Mouse (Mus musculus) megakaryocyte-erythroid progenitor cell, adult 5-6 weeks (primary cell): ENCODE results near the gene C1qbp. TPM values are rescaled to one million over a fixed set of nuclear protein-coding genes. Genes with fewer than 3 reads are reported as not detected.

Experiments used
- ATAC-seq: replicated peaks from 2 replicates; pipeline ENCODE4 v1.8.0; 2016; ENCODE audit warnings: mild to moderate bottlenecking, inconsistent platforms; ENCODE audit not compliant: severe bottlenecking, poor library complexity, low FRiP score, low TSS enrichment
- total RNA-seq, 2 experiments: library from RNA; stranded (forward) in 1 of 2; stranded (reverse) in 1 of 2; fragments of 200-1000, 215-1000 nt in 1 of 2; fragments of >200 nt in 1 of 2; fragmentation: Nextera tagmentation in 1 of 2; gene quantifications; 2 replicates each; pipeline ENCODE4 v1.2.3; 2014 to 2017

Gene C1qbp
- total RNA-seq (2014; fragmentation: Nextera tagmentation) (583 and 631 TPM in 2 replicates), total RNA-seq (2017) (97.5 and 154 TPM in 2 replicates)

DNA sequence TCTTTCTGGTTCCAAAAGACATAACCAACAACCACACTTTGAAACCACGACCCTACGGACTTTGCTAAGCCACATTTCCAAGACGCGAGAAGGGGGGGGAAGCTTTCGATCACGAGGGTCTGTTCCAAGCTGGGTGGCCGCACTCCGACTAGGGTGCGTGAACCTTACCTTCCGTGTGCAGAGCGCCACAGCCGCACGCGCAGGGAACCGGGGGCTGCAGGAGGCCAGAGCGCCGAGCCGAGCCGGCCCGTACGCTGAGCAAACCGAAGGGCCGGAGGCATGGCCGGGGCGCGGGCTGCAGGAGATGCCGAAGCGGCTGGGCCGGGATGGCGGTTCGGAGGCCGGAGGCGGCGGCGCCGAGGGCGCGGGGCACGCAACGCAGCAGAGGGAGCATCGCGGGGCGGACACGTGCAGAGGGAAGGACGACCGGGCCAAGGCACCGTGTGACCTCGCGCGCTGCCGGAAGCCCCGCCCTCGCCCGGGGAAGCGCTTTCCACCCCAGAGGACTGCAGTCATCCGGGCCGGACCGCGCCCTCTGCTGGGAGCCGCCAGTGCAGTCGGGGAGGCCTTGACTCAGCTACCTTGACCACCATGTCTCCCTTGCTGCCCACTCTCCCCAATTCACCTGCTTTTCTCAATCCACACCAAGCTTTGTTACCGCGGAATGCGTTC, at the start of gene C1qbp:
Gene C1qbp (minus strand): TSS at position 470 of the 672 bp plus-strand sequence.
- peak; percentile 96 for ATAC-seq

DNA sequence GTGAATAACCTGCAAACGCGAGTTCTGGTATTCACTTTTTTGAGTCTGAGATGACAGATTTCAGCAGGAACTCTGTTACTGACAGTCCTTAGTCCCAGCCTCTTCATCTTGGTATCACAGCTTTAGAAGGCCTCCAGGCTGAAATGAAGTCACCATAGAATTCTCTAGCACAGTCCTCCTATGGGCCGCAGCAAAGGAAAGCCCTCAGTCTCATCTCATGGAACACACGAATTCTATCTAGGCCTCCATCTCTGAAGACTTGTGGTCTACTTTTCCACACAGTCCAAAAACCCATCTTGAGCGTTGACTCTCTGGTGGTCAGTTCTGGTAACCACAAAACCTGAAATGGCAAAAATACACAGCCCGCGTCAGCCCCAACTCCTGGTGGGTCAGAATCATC, 49.2 kb upstream of the C1qbp start:
- ATAC-seq: no peak

DNA sequence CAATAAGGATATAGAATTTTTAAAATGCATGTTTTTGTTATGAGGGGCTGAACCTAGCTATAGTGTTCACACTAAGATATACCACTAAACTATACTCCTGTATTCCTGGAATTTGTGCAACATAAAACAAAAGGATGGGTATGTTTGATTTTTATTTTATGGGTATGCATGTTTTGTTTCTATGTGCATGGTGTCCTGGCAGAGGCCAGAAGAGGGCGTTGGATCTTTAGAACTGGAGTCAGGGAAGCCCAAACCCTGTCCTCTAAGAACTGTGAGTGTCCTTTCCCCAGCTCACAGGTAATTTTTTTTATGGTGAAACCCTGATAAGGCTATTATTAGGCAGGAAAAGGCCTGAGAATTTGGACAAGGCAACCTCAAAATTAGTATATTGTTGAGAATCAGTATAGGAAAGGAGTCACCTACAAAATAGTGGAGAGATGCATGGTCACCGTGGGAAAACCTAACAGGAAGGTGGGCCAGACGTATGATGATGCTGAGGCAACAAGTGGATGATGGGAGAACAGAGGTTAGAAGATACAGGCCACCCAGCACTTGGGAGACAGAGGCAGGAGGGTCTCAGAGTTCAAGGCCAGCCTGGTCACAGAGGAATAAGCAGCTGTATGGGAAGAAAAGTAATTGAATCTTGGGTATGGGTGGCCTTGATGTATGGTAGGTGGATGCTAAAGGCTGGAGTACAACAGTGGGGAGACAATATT, 46.7 kb upstream of the C1qbp start:
- no peak for ATAC-seq

DNA sequence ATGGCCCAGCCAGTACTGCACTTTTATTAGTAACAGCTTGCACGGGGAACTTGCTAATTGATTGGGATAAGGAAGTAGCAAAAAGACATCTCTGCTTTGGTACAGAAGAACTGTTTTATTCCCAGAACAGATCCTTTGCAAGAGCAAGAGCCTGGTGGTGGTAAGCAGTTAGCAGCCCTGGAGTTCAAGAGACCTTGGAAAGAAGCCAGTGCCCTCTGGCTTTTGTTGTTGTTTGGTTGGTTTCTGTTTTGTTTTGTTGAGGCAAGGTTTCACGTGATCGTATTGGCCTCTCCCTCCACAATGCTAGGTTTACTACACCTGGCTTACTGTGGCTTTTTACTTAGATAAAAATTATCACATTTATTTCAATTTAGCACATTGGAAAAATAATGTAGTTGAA, 45.5 kb upstream of the C1qbp start:
- no peak for ATAC-seq

DNA sequence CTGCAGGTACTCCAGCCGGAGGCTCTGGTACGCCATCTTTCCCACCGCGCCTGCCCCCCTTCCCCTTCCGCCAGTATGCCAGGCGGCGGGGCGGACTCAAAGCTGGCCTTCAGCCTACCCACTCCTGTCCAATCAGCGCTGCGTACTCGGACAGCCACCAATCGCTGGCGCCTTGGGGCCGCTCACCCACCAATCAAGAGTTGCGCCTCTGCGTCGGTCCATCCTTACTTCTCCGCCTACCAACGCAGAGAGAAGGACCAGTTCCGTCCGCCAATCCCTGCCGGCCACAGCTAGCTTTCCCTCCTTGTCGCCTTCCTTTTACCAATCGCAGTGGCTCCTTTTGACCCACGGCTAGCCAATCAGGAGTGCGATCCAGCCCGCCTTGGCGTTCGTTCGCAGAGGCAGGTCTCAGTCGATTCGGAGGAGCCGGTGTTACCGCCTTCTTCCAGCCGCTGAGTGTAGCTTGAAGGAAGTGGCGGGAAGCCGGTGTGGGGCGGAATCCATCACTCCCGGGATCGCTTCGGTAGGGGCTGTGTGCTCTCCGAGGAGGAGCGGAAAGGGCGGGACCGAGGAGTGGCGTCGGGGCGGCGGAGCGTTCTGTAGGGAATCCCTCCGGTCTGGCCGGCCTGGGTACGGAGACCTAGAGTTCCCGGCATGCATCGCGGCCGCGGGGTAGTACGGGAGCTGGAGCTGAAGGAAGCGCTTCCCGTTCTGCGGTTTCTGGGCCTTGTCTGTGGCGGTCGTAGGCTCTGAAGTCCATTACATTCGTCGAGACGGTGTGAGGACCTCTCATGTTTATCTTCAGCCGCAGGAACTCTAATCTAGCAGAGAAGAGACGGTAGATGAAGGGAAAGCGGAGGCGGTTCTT, 36.6 kb upstream of the C1qbp start, which contains the start of the genes Mis12 and Derl2:
Gene Mis12 (plus strand): TSS at position 411 of the 868 bp plus-strand sequence.
Gene Derl2 (minus strand): TSS at position 641 of the 868 bp plus-strand sequence.
- ATAC-seq: peak; percentile 98

DNA sequence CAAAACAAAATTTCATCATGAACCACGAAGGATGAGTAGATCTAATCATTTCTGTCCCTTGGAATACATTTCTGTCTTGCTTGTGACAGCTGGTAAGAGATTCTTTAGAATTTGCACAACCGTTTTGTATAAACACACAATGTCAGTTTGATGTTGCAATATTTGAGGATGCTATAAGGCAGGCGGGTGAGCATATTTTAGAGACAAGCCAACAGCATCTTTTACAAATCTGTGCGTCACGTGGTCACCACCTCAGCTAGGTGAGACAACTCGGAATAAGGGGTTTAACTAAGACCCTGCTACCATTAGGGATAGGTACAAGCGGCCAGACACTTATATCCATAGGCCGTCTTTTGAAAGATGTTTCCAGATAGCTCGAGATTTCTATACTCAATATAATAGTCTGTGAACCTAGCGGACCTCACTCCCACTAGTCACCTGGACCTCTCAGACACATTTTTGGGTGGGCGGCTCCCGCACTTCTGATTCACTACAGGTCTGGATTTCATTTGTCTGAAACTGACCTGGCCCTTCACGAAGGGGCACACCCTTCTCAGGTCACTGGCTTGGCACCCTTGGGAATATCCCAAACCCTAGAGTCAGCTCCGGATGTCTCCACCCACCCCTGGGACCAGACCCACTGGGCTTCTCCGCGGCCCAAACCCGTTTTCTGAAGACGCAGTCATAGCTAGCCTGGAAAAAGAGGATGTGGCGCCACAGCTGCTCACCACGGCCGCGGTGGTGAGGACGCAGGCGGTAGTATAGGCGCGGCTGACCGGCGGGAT, 35.8 kb upstream of the C1qbp start:
- ATAC-seq: no peak

DNA sequence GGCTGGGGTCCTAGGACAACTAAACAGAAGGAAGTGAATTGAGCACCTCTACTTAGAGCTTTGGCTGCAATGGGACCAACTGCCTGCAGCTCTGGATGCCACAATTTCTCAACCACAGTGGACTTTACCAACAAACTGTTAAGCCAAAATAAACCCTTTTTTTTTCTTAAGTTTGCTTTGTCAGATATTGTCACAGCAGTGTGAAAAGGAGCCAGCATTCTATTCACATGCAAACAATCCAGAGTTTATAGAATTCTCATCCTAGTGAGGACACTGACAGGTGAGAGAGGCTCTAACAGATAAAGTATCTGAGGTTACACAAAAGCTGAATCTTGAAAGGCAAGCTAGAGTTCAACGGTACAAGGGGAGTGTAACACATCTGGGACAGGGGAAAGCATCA, 34.2 kb upstream of the C1qbp start:
- no peak for ATAC-seq

DNA sequence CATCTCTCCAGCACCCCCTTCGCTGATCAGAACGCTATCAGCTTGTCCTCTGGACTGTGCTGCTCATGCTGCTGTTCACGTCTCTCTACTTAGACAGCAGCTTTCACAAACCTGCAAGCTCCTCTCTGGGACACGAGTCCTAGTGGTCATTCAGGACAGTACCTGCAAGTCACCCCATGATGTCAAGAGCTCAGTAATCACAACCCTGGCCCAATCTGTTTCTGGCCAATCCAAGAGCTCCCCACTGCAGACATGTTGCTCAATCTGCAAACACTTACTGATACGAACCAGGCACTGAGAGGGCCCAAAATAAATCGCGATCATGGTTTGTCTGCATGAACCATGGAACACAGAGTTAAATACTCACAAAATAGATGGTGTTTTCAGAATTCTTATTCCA, 29.9 kb upstream of the C1qbp start:
- no peak for ATAC-seq

DNA sequence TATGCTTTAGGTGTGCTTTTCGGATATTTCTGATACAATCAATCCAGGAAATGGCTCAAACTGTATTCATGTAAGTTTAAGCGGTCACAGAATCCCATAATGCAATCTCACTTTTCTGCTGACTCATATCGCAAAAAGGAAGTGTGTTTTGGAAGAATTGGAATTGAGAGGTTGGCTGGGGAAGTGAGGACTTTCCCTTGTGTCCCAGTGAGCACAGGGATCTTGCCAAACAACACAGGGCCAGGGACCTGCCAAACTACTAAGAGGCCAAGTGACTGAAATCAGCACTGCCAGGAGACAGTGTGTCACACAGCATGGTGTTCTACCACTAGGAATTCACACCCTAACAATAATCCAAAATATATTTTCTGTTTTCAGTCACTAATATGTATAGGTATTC, 25.5 kb upstream of the C1qbp start:
- ATAC-seq: no peak

DNA sequence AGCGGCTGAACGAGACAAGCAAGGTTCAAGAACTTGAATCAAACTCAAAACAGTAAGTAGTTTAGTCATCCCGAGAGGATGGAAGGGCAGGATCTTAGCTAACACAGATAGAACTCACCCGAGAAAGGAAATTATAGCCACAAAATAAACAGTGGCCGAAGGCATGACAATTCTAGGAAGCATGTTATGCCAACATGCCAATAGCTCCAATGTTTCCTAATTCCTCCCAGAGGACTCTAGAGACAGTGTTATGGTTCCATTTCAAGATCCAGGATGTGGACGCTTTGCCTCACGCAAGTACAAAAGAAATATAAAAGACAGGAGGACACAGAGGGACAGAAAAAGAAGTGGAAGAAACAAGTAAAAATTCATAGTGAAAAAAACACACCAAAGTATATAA, 25.0 kb upstream of the C1qbp start:
- ATAC-seq: no peak

DNA sequence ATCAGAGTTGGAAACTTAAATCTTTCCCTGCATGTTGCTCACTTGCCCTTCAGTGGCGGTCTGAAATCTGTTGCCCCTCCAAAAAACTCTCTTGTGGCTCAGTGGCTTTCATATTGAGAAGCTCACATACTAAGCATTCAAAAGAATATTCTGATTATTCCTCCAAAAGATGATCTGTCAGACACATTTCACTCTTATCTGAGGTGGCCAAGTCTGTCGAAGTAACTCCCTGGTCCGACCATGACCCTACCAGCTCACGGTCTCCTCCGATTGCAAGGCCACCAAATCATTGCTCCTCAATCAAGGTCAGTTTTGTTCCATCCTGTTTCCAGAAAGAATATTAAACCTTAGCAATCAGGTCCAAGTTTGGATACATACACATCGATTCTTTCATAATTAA, 24.2 kb upstream of the C1qbp start:
- ATAC-seq: no peak

DNA sequence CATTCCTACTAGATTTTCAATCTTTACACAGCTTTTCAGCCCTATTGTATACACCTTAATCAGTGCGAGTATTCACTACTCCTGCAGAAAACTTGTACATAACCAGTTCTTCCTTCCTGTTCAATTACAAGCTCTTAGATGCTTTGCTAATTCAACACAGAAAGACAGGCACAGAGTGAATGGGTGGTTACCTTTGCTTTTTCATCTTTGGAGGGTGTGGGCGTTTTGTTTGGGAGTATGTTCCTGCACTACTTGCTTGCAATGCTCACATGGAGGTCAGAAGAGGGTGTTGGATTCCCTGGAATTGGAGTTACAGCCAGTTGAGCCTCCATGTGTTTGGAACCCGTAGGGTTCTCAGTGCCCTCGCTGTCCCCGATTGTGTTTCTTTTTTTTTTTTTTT, 22.2 kb upstream of the C1qbp start:
- ATAC-seq: no peak

DNA sequence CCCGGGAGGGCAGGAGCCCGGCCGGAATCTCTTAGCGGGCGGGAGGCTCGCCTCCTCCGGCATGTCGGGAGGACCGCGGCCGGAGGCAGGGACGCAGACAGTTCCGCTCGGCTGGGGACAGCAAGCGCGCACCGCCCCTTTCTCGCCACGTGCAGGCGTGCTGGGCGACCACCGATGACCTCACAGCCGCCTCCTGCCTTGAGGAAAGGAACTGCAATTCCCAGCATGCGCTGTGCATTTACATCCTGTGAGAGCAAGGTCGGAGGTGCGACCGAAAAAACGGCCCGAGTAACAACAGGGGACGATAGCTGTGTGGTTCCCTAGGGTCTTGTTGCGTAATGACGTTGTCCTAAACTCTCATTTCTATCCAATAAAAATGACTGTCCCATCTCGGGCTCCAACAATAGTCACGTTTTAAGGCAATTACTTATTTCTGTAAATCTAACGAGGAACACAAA, 21.5 kb upstream of the C1qbp start, which contains the start of gene Dhx33:
Gene Dhx33 (minus strand): TSS at position 122 of the 458 bp plus-strand sequence.
- ATAC-seq: peak; percentile 97

DNA sequence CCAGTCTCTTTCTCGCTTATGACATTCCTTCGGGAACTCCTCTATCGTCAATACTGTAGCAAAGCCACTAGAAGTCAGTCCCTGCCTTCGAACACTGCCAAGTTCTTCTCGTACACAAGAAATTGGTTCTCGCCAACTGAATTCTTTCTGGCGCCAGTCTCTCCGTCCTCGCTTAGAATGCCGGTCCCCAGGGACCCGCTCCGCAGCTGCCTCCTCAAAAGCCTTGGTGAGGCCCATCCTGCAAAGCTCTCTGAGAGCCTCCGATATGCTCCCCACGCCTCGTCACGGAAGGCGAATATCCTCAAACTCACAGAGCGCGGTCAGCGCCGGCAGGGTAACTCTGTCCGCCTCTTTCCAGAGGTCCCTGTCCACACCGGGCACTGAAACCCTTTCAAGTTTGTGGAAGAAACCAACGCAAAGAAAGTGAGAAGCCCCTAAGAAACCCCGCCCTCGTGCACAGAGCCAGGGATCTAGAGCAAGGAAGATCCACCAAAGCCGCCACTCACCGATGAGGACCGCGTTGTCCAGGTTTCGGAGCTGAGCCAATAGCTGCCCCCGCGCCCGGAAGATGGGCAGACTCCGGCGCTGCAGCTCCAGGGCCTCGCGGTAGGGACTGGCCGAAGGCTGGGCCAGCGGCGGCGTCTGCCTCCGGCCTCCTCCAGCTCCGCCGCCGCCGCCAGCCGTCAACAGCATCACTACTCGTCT, 20.9 kb upstream of the C1qbp start:
- peak; percentile 50 for ATAC-seq

DNA sequence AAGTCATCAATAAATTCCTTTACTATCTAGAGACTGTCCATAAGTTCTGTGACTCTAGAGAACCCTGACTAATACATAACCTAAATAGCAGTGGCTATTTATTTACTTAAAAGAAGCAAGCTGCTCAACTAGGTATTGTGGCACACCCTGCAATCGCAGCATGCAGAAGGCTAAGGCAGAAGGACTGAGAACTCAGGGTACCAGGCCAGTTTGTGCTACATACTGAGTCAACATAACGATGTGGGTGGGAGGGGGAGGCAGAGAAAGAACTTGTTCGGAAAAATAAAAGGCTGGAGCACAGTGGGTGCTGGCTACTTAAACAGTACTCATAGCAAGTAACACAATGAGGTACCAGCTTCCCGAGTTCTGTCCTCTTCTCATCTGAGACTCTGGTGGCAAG, 18.3 kb upstream of the C1qbp start:
- ATAC-seq: no peak

DNA sequence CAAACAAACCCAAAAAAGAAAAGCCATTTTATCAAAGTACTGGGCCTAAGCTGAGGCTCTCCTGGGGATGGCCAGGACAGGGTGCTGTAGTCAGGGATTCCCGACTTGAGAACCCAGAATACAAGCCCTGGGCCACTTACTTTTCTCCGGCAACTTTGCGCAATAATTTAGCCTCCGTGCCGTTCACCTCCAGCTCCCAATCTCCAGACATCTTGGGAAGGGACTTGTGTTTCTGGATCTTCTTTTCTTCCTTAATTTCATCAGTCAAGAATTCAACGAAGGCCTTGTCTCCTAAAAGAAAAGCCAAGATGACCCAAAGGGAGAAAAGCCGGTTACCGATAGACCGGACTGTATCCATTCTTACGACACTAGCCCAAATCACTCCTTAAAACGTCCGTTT, 796 bp downstream of the C1qbp start:
- ATAC-seq: no peak

DNA sequence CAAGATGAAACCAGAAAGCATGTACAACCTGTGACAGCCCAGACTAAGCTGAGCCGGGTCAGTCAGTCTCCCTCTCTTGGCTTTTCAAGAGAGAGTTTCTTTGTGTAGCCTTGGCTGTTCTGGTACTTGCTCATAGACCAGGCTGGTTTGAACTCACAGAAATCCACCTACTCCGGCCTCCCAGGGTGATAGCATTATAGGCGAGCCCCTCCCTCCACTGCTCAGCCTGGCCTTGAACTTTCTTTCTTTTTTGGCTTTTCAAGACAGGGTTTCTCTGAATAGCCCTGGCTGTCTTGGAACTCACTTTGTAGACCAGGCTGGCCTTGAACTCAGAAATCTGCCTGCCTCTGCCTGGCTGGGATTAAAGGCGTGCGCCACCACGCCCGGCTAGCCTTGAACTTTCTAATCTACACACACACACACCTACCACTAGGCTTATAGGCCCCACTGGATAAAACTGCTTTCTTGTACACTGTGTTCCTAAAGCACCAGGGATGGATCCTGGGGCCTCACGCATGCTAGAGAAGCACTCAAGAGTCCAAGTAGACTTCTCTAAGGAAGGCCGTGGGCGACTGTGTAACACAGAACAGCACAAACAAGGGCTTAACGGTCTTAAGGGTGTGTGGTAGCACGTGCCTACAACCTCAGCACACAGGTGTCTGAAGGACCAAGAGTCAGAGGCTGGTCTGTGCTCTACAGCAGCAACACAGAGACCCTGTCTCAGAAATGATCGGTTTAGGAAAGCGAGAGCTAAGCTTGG, 1.9 kb downstream of the C1qbp start:
- no peak for ATAC-seq

DNA sequence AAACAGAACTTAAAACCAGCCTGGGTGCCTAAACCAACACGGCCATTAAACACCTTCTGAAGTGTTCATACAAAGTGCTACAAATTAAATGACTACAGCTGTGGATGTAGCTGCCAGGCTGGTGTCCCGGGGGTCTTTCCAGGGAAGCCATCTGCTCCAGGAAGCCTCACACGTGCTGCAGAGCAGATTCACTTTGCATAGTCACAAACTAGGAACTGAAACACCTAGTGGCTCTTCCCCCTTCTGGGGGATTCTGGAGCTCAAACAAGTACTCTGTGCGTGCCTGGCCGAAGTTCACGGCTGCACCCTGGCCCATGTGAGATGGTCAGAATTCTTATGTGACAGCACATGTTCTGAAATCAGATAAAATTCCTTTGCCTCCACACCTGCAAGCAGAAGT, 2.6 kb downstream of the C1qbp start:
- ATAC-seq: no peak
